Mouse (Mus musculus) heart, embryonic 13.5 days (tissue): ENCODE data around the gene Eid3. TPM values are rescaled to one million over a fixed set of nuclear protein-coding genes. Genes with fewer than 3 reads are reported as not detected.

Source experiments
- ATAC-seq: fragments of 200-750 bp; cut with Nextera tagmentation; 2 replicates; pipeline ENCODE4 v1.8.0; 2017; ENCODE audit warnings: moderate TSS enrichment; ENCODE audit not compliant: insufficient number of reproducible peaks, low FRiP score, low TSS enrichment; ENCODE audit errors: extremely low read depth
- H3K27ac ChIP-seq: fragments of 300-500 bp; sonication (generic); replicated peaks from 2 replicates; pipeline ENCODE4 v1.5.1; 2015; ENCODE audit warnings: moderate library complexity, mild to moderate bottlenecking, inconsistent platforms
- H3K27me3 ChIP-seq: fragments of 300-500 bp; sonication (generic); replicated peaks from 2 replicates; pipeline ENCODE4 v1.6.1; 2015; ENCODE audit warnings: mild to moderate bottlenecking, inconsistent platforms
- H3K36me3 ChIP-seq: fragments of 300-500 bp; sonication (generic); 2 replicates; pipeline ENCODE4 v1.6.1; 2015; ENCODE audit warnings: mild to moderate bottlenecking, inconsistent platforms
- H3K4me1 ChIP-seq: fragments of 300-500 bp; sonication (generic); 2 replicates; pipeline ENCODE4 v1.6.1; 2015; ENCODE audit warnings: inconsistent platforms
- H3K4me2 ChIP-seq: fragments of 300-500 bp; sonication (generic); 2 replicates; pipeline ENCODE4 v1.6.1; 2015; ENCODE audit warnings: inconsistent platforms, mild to moderate bottlenecking, moderate library complexity
- H3K4me3 ChIP-seq: fragments of 300-500 bp; sonication (generic); 2 replicates; pipeline ENCODE4 v1.5.1; 2015; ENCODE audit warnings: moderate library complexity, mild to moderate bottlenecking, inconsistent platforms
- H3K9ac ChIP-seq: fragments of 300-500 bp; sonication (generic); 2 replicates; pipeline ENCODE4 v1.6.1; 2015; ENCODE audit warnings: inconsistent platforms, mild to moderate bottlenecking, moderate library complexity
- H3K9me3 ChIP-seq: fragments of 300-500 bp; sonication (generic); 2 replicates; pipeline ENCODE4 v1.6.1; 2016; ENCODE audit warnings: inconsistent platforms
- WGBS: fragments of 180-500 bp; shearing (Covaris S2); methylation state at CpG from one replicate; pipeline ENCODE4 v1.1.7; 2015; ENCODE audit warnings: mixed read lengths; 5-methylcytosine and 5-hydroxymethylcytosine counted together
- polyA plus RNA-seq: library from polyadenylated mRNA; unstranded; fragments of >200 nt; fragmentation: Nextera tagmentation; extraction: Ambion mirVana; gene quantifications from 2 replicates; pipeline ENCODE4 v1.2.1, GENCODE M21; 2015

The Eid3 gene
- polyA plus RNA-seq, 1 experiment from 2014 or later: 0.36 TPM

GRCm38 (mm10) chr10:82913772-82914171 is 47.3 kb downstream of the Eid3 start:
- H3K9me3 ChIP-seq: no peaks in the 10 kb centered on the region
- H3K4me2 ChIP-seq: no peak overlapping the region
- H3K4me3 ChIP-seq: no peak overlapping the region
- H3K36me3 ChIP-seq: no peaks in the 10 kb centered on the region
- H3K27ac ChIP-seq: no peak overlapping the region
- peaks cover 12% of the 10 kb centered on the region; the same call in 1 of the 2 replicates for H3K27me3 ChIP-seq
- peaks cover 8% of the 10 kb centered on the region for H3K4me1 ChIP-seq
- no peak overlapping the region for H3K9ac ChIP-seq
- ATAC-seq: no peak
- 84% methylated on average over 6 of the region's 6 CpGs for WGBS

Other genes starting within 250 kb of the Eid3 start
- 35.4 and 40.9 TPM in 2 replicates for gene 1190007I07Rik, start 243.4 kb upstream of the Eid3 start, polyA plus RNA-seq
- gene Tdg, start 236.8 kb upstream of the Eid3 start, polyA plus RNA-seq: 79.0 and 86.5 TPM in 2 replicates
- gene Glt8d2, start 176.0 kb upstream of the Eid3 start, polyA plus RNA-seq: 1.9 and 2.1 TPM in 2 replicates
- 31.3 and 37.0 TPM in 2 replicates for gene Hcfc2, start 170.5 kb upstream of the Eid3 start, polyA plus RNA-seq
- gene Nfyb, start 102.5 kb upstream of the Eid3 start, polyA plus RNA-seq: 20.9 and 24.7 TPM in 2 replicates
- gene Txnrd1, start 32.7 kb upstream of the Eid3 start, polyA plus RNA-seq: 64.9 and 65.3 TPM in 2 replicates
- 2.4 TPM in 2 replicates for gene Chst11, start 118.9 kb downstream of the Eid3 start, polyA plus RNA-seq